ENCODE assay signal across 9 mouse cellular contexts in genomic region chr10:44148337-44149317, GRCm38 (mm10). TPM values are rescaled to one million over a fixed set of nuclear protein-coding genes. Genes with fewer than 3 reads are reported as not detected.
DNase-seq lines count a peak whose midpoint lies in the region; ATAC-seq and TF ChIP-seq lines count a peak whose summit lies in the region.
"Had no signal": no experiment of that assay in that cellular context is flagged by ENCODE, and none has a peak within 500 bp of the region (broad histone marks: within the 10 kb centered on the region; RNA-seq: fewer than 3 reads in every experiment).

Gene Crybg1 (minus strand): TSS chr10:44148853.

- H3ac ChIP-seq in C2C12 (ENCODE audit: control insufficient read depth, insufficient read length, low read depth), result no peak within 1 kb of the TSS

- no peaks in the 10 kb centered on the region for H3K27me3 ChIP-seq in C2C12 (ENCODE audit: control insufficient read depth, insufficient read depth, insufficient read length)
- H3K27me3 ChIP-seq in heart, embryonic 12.5 days (replicated peaks), result peaks cover 32% of the 10 kb centered on the region
- H3K27me3 ChIP-seq in kidney, embryonic 16.5 days (ENCODE audit: insufficient read depth, low read length), result peaks cover 11% of the 10 kb centered on the region; the same call in 1 of the 2 replicates
- H3K27me3 ChIP-seq in lung, embryonic 14.5 days (ENCODE audit: insufficient read depth, low read length), result peaks cover 9% of the 10 kb centered on the region

- 5% methylated on average over 53 of the region's 53 CpGs for WGBS in heart, embryonic 12.5 days
- WGBS in kidney, embryonic 16.5 days, result 2% methylated on average over 53 of the region's 53 CpGs
- WGBS in lung, embryonic 14.5 days, result 4% methylated on average over 50 of the region's 53 CpGs

- no peak within 1 kb of the TSS for H3K4me3 ChIP-seq in C2C12 (ENCODE audit: insufficient read depth, poor library complexity, severe bottlenecking)
- peak within 1 kb of the TSS; percentile 52 for H3K4me3 ChIP-seq in heart, embryonic 12.5 days
- H3K4me3 ChIP-seq in kidney, embryonic 16.5 days (ENCODE audit: low read length), result peak within 1 kb of the TSS; percentile 48
- H3K4me3 ChIP-seq in lung, embryonic 14.5 days (ENCODE audit: low read depth, low read length), result peak within 1 kb of the TSS; percentile 41
- H3K4me3 ChIP-seq: erythroblast, embryonic 14.5 days had no signal

- H3K9me3 ChIP-seq in heart, embryonic 12.5 days (replicated peaks), result no peaks in the 10 kb centered on the region
- no peaks in the 10 kb centered on the region for H3K9me3 ChIP-seq in kidney, embryonic 16.5 days (ENCODE audit: low read length)
- no peaks in the 10 kb centered on the region for H3K9me3 ChIP-seq in lung, embryonic 14.5 days (ENCODE audit: low read depth, low read length)

- peak; percentile 14 for TF ChIP-seq CTCF in C2C12 (IDR thresholded peaks at IDR 0.05; ENCODE audit: control insufficient read depth, insufficient read depth, insufficient read length)
- TF ChIP-seq CTCF in lung, embryonic 14.5 days (IDR thresholded peaks at IDR 0.05; ENCODE audit: low read depth), result peak; percentile 81

- H3K9ac ChIP-seq in heart, embryonic 12.5 days, result no peak within 1 kb of the TSS; the same call in 1 of the 2 replicates
- H3K9ac ChIP-seq in kidney, embryonic 16.5 days (replicated peaks; ENCODE audit: low read length), result peak within 1 kb of the TSS; percentile 48
- H3K9ac ChIP-seq in lung, embryonic 14.5 days, result peak within 1 kb of the TSS; percentile 34

- H3K79me2 ChIP-seq in C2C12 (ENCODE audit: control insufficient read depth, insufficient read depth), result no peaks in the 10 kb centered on the region

- H3K79me3 ChIP-seq in C2C12 (ENCODE audit: low read depth), result no peaks in the 10 kb centered on the region

- peak; percentile 68 for DNase-seq in adrenal gland, adult 2 months
- peak; percentile 86 for DNase-seq in embryo, embryonic 9.5 days (ENCODE audit: extremely low spot score)
- DNase-seq in lung, embryonic 14.5 days, result peak; percentile 68
- DNase-seq in thymus, postnatal 0 days (ENCODE audit: low spot score), result peak; percentile 58

- peak within 1 kb of the TSS; percentile 88 for H3K4me2 ChIP-seq in heart, embryonic 12.5 days
- H3K4me2 ChIP-seq in kidney, embryonic 16.5 days (replicated peaks; ENCODE audit: low read depth, low read length), result peak within 1 kb of the TSS; percentile 65
- H3K4me2 ChIP-seq in lung, embryonic 14.5 days, result peak within 1 kb of the TSS; percentile 71

- no peak within 1 kb of the TSS for H3K27ac ChIP-seq in heart, embryonic 12.5 days (ENCODE audit: poor library complexity, severe bottlenecking)
- H3K27ac ChIP-seq in kidney, embryonic 16.5 days (ENCODE audit: low read length), result no peak within 1 kb of the TSS
- no peak within 1 kb of the TSS for H3K27ac ChIP-seq in lung, embryonic 14.5 days (ENCODE audit: low read depth)

- peak; percentile 55 for ATAC-seq in heart, embryonic 12.5 days (ENCODE audit: insufficient number of reproducible peaks, low FRiP score)
- peak; percentile 90 for ATAC-seq in kidney, embryonic 16.5 days (ENCODE audit: low FRiP score, low TSS enrichment)
- ATAC-seq in lung, embryonic 14.5 days (ENCODE audit: insufficient read depth), result peak; percentile 76; the same call in 1 of the 2 replicates
- ATAC-seq in neutrophil, adult 5-6 weeks (ENCODE audit: extremely low read depth, insufficient number of reproducible peaks, low FRiP score, poor library complexity, severe bottlenecking), result 0 out of 2 replicates have a peak, but pooled peaks have one; percentile 36

- peaks cover 13% of the 10 kb centered on the region for H3K4me1 ChIP-seq in heart, embryonic 12.5 days (replicated peaks)
- peaks cover 10% of the 10 kb centered on the region; the same call in 1 of the 2 replicates for H3K4me1 ChIP-seq in kidney, embryonic 16.5 days (ENCODE audit: insufficient read depth, low read length)
- H3K4me1 ChIP-seq in lung, embryonic 14.5 days (ENCODE audit: insufficient read depth), result 0 out of 2 replicates have a peak, but pooled peaks cover 4% of the 10 kb centered on the region

- H3K36me3 ChIP-seq in C2C12 (ENCODE audit: control insufficient read depth, insufficient read depth), result no peaks in the 10 kb centered on the region
- no peaks in the 10 kb centered on the region for H3K36me3 ChIP-seq in heart, embryonic 12.5 days
- no peaks in the 10 kb centered on the region for H3K36me3 ChIP-seq in kidney, embryonic 16.5 days (ENCODE audit: insufficient read depth, low read length)
- H3K36me3 ChIP-seq in lung, embryonic 14.5 days (ENCODE audit: insufficient read depth), result no peaks in the 10 kb centered on the region

TF ChIP-seq in C2C12, 6 proteins besides CTCF, POLR2A, EP300 and RAD21:
- no peak for TF ChIP-seq FOSL1 (IDR thresholded peaks at IDR 0.05; ENCODE audit: insufficient read depth, low read length, poor library complexity, severe bottlenecking)
- TF ChIP-seq CEBPB (IDR thresholded peaks at IDR 0.05; ENCODE audit: low read depth), result no peak
- TF ChIP-seq MAX (IDR thresholded peaks at IDR 0.05), result no peak
- TF ChIP-seq MYOG (IDR thresholded peaks at IDR 0.05; ENCODE audit: control insufficient read depth, extremely low read depth, insufficient read length), result no peak
- TF ChIP-seq MYOD1 (IDR thresholded peaks at IDR 0.05; ENCODE audit: control insufficient read depth, insufficient read length, low read depth), result no peak
- no peak for TF ChIP-seq USF1 (IDR thresholded peaks at IDR 0.05; ENCODE audit: low read depth)
TF ChIP-seq in C2C12: peak in this region for 0.

RNA-seq across cellular contexts. Expression of gene Crybg1, which starts in this region (rescaled TPM):
- 11.1 TPM for polyA plus RNA-seq in C2C12 (2012; fragmentation: generic; extraction: Trizol)
- total RNA-seq in adrenal gland, adult 2 months (2021), result 1 to 10 TPM in 1 of 2 experiments, under 1 TPM in 1; 0.98 to 1.2 TPM
- polyA plus RNA-seq in adrenal gland, adult 2 months (2012; rRNA removed), result 0.46 and 0.73 TPM in 2 replicates
- 0.17 and 0.32 TPM in 2 replicates for polyA plus RNA-seq in heart, embryonic 12.5 days (2016; fragmentation: Nextera tagmentation; extraction: Ambion mirVana)
- polyA plus RNA-seq in kidney, embryonic 16.5 days (2015; fragmentation: Nextera tagmentation; extraction: Ambion mirVana), result 3.3 and 3.4 TPM in 2 replicates
- polyA plus RNA-seq in lung, embryonic 14.5 days (2014; fragmentation: Nextera tagmentation; extraction: Ambion mirVana), result 0.22 and 0.51 TPM in 2 replicates
- 34.7 TPM in 2 replicates for total RNA-seq in neutrophil, adult 5-6 weeks (2017)
- polyA plus RNA-seq in thymus, postnatal 0 days (2015; fragmentation: Nextera tagmentation; extraction: Ambion mirVana), result 2.8 and 2.9 TPM in 2 replicates

Comparison
In these comparisons a context has a peak if more than half of its experiments do, and no peak if none do; other contexts are left out.
1. RNA of gene Crybg1 (total RNA-seq): 34.7 TPM in neutrophil, adult 5-6 weeks; 0.98 to 1.2 TPM in adrenal gland, adult 2 months; every median in the first group is over 10 times any median in the second.
2. Peak in ATAC-seq, H3K4me3 ChIP-seq and H3K4me2 ChIP-seq in heart, embryonic 12.5 days; RNA of the gene not detected or under 1 TPM.
3. Peak in DNase-seq, ATAC-seq, H3K4me3 ChIP-seq, H3K9ac ChIP-seq and H3K4me2 ChIP-seq in lung, embryonic 14.5 days; RNA of the gene not detected or under 1 TPM.
4. ATAC-seq: peak in every context shown above with its lines; median percentile 90 in kidney, embryonic 16.5 days; 76 in lung, embryonic 14.5 days; 55 in heart, embryonic 12.5 days; 36 in neutrophil, adult 5-6 weeks.
5. Peak in every context shown above with its lines, with median percentiles within 50 percentile points of each other: DNase-seq and H3K4me2 ChIP-seq.